17 mouse cellular contexts compared by ENCODE assay signal in the genomic region with DNA sequence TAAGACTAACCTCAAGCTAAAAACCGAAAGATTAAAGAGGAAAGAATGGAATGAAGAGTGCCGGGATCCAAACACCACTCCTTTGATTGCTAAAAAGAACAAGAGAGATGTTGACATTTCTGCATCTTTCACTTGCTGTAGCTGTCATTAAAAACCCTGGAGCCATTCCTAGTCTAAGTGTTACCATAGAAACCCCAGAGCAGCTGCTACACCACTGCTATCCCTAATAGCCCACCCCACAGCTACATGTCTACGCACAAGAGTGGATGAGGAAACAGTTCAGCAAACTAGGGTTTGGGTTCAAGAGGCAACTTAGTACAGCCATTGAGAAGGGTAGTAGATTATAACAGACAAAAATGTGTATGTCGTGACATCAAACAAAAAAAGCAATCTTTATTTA. TPM values are rescaled to one million over a fixed set of nuclear protein-coding genes. Genes with fewer than 3 reads are reported as not detected.
DNase-seq lines count a peak whose midpoint lies in the region; ATAC-seq lines count a peak whose summit lies in the region.
"Had no signal": no experiment of that assay in that cellular context is flagged by ENCODE, and none has a peak within 500 bp of the region (broad histone marks: within the 10 kb centered on the region; RNA-seq: fewer than 3 reads in every experiment).

No protein-coding gene starts in this region.

- H3K4me2 ChIP-seq in forebrain, embryonic 11.5 days (ENCODE audit: low read depth, low read length, severe bottlenecking) = no peak overlapping the region
- no peak overlapping the region for H3K4me2 ChIP-seq in neural tube, embryonic 15.5 days
- H3K4me2 ChIP-seq: embryonic facial prominence, embryonic 12.5 days; heart, embryonic 15.5 days; intestine, embryonic 15.5 days had no signal

- ATAC-seq in forebrain, embryonic 11.5 days (replicated peaks; ENCODE audit: low FRiP score) = peak; percentile 68; the same call in 1 of the 2 replicates
- peak; percentile 60 for ATAC-seq in neural tube, embryonic 15.5 days (ENCODE audit: low FRiP score)
- no peak for ATAC-seq in megakaryocyte-erythroid progenitor cell, adult 5-6 weeks (replicated peaks; ENCODE audit: low FRiP score, low TSS enrichment, poor library complexity, severe bottlenecking)
- ATAC-seq: intestine, embryonic 15.5 days had no signal

- H3K4me3 ChIP-seq in forebrain, embryonic 11.5 days (ENCODE audit: low read depth, low read length) = no peak overlapping the region
- no peak overlapping the region for H3K4me3 ChIP-seq in forebrain, embryonic 10.5 days
- H3K4me3 ChIP-seq in neural tube, embryonic 15.5 days (replicated peaks) = no peak overlapping the region
- H3K4me3 ChIP-seq: embryonic facial prominence, embryonic 12.5 days; heart, embryonic 15.5 days; intestine, embryonic 15.5 days; limb, embryonic 10.5 days; myocyte had no signal

- H3K27me3 ChIP-seq in forebrain, embryonic 11.5 days (ENCODE audit: control insufficient read depth, insufficient read depth, low read length) = no peaks in the 10 kb centered on the region
- H3K27me3 ChIP-seq in forebrain, embryonic 10.5 days (ENCODE audit: poor library complexity, severe bottlenecking) = no peaks in the 10 kb centered on the region
- H3K27me3 ChIP-seq in neural tube, embryonic 15.5 days (replicated peaks) = no peaks in the 10 kb centered on the region
- H3K27me3 ChIP-seq: embryonic facial prominence, embryonic 12.5 days; heart, embryonic 15.5 days; intestine, embryonic 15.5 days had no signal

- no peaks in the 10 kb centered on the region for H3K9me3 ChIP-seq in forebrain, embryonic 11.5 days (ENCODE audit: control insufficient read depth, low read length)
- no peaks in the 10 kb centered on the region for H3K9me3 ChIP-seq in forebrain, embryonic 10.5 days
- no peaks in the 10 kb centered on the region for H3K9me3 ChIP-seq in neural tube, embryonic 15.5 days (replicated peaks)
- H3K9me3 ChIP-seq: embryonic facial prominence, embryonic 12.5 days; heart, embryonic 15.5 days; intestine, embryonic 15.5 days; limb, embryonic 10.5 days had no signal

- H3K36me3 ChIP-seq in forebrain, embryonic 11.5 days (ENCODE audit: control insufficient read depth, insufficient read depth, low read length) = no peaks in the 10 kb centered on the region
- peaks cover 32% of the 10 kb centered on the region for H3K36me3 ChIP-seq in forebrain, embryonic 10.5 days (replicated peaks)
- H3K36me3 ChIP-seq in neural tube, embryonic 15.5 days = no peaks in the 10 kb centered on the region
- H3K36me3 ChIP-seq: embryonic facial prominence, embryonic 12.5 days; heart, embryonic 15.5 days; intestine, embryonic 15.5 days had no signal

- H3K9ac ChIP-seq in forebrain, embryonic 11.5 days (ENCODE audit: low read length) = no peak overlapping the region
- H3K9ac ChIP-seq in neural tube, embryonic 15.5 days (replicated peaks) = no peak overlapping the region
- H3K9ac ChIP-seq: embryonic facial prominence, embryonic 12.5 days; heart, embryonic 15.5 days; intestine, embryonic 15.5 days; liver, embryonic 14.5 days had no signal

- WGBS in forebrain, embryonic 11.5 days = 69% methylated on average over 4 of the region's 4 CpGs
- WGBS in forebrain, embryonic 10.5 days = 84% methylated on average over 4 of the region's 4 CpGs
- WGBS in neural tube, embryonic 15.5 days = 47% methylated on average over 4 of the region's 4 CpGs

- DNase-seq in forebrain, embryonic 11.5 days (ENCODE audit: low spot score) = no peak
- DNase-seq in forebrain, embryonic 10.5 days (ENCODE audit: extremely low spot score, low spot score) = no peak
- DNase-seq in retina, postnatal 1 day = peak; percentile 48
- no peak for DNase-seq in retina, embryonic 14.5 days (ENCODE audit: low spot score)
- DNase-seq in mesoderm, embryonic 11.5 days (ENCODE audit: low read depth, low spot score) = peak; percentile 21
- no peak for DNase-seq in frontal cortex, postnatal 25 days (ENCODE audit: low spot score in 2 of 2)
- DNase-seq: cerebellum, adult 2 months; lung, postnatal 4 days; spleen, adult 18-20 months had no signal

- no peak overlapping the region for H3K27ac ChIP-seq in forebrain, embryonic 11.5 days (ENCODE audit: low read depth, low read length)
- H3K27ac ChIP-seq in forebrain, embryonic 10.5 days = no peak overlapping the region
- H3K27ac ChIP-seq in neural tube, embryonic 15.5 days (replicated peaks) = no peak overlapping the region
- H3K27ac ChIP-seq: embryonic facial prominence, embryonic 12.5 days; heart, embryonic 15.5 days; intestine, embryonic 15.5 days; limb, embryonic 10.5 days; liver, embryonic 14.5 days had no signal

- peaks cover 5% of the 10 kb centered on the region; the same call in 1 of the 2 replicates for H3K4me1 ChIP-seq in forebrain, embryonic 11.5 days (replicated peaks; ENCODE audit: control insufficient read depth, insufficient read depth, low read length)
- peaks cover 61% of the 10 kb centered on the region for H3K4me1 ChIP-seq in forebrain, embryonic 10.5 days
- H3K4me1 ChIP-seq in neural tube, embryonic 15.5 days = peaks cover 43% of the 10 kb centered on the region

RNA-seq across cellular contexts. Expression of gene Dicer1, which starts 8.1 kb away (rescaled TPM):
- polyA plus RNA-seq in forebrain, embryonic 11.5 days (2014; fragmentation: Nextera tagmentation; extraction: Ambion mirVana) = 33.5 and 39.2 TPM in 2 replicates
- 47.0 and 47.7 TPM in 2 replicates for polyA plus RNA-seq in forebrain, embryonic 10.5 days (2016; fragmentation: Nextera tagmentation; extraction: Ambion mirVana)
- 34.5 and 36.5 TPM in 2 replicates for polyA plus RNA-seq in neural tube, embryonic 15.5 days (2015; fragmentation: Nextera tagmentation; extraction: Ambion mirVana)
- 35.2 and 61.1 TPM in 2 replicates for total RNA-seq in megakaryocyte-erythroid progenitor cell, adult 5-6 weeks (2014; fragmentation: Nextera tagmentation)
- 22.3 and 38.8 TPM in 2 replicates for total RNA-seq in megakaryocyte-erythroid progenitor cell, adult 5-6 weeks (2017)

Comparison
In these comparisons a context has a peak if more than half of its experiments do, and no peak if none do; other contexts are left out.
1. DNase-seq: peak in retina, postnatal 1 day (single experiment) and mesoderm, embryonic 11.5 days (single experiment); none in forebrain, embryonic 11.5 days (single experiment), forebrain, embryonic 10.5 days (single experiment), retina, embryonic 14.5 days (single experiment) and frontal cortex, postnatal 25 days (0 of 2).